Mouse (Mus musculus): ENCODE results near the gene Cd3g. TPM values are rescaled to one million over a fixed set of nuclear protein-coding genes. Genes with fewer than 3 reads are reported as not detected.

Cd3g gene
- polyA plus RNA-seq (2016; fragmentation: Nextera tagmentation; extraction: Ambion mirVana), result not detected in 2 replicates

GRCm38 (mm10) chr9:44980242-44980641 is at the start of gene Cd3g:
TSS of gene Cd3g (minus strand) at chr9:44980431.
- H3K4me3 ChIP-seq, result no peak within 1 kb of the TSS
- no peak within 1 kb of the TSS for H3K27ac ChIP-seq
- H3K27me3 ChIP-seq, result no peaks in the 10 kb centered on the region
- H3K36me3 ChIP-seq, result no peaks in the 10 kb centered on the region
- H3K4me2 ChIP-seq (replicated peaks), result no peak within 1 kb of the TSS
- H3K4me1 ChIP-seq, result no peaks in the 10 kb centered on the region
- no peaks in the 10 kb centered on the region for H3K9me3 ChIP-seq
- no peak for ATAC-seq (ENCODE audit: insufficient number of reproducible peaks, insufficient read depth, low FRiP score, low TSS enrichment)
- 65% methylated on average over 3 of the region's 3 CpGs for WGBS
- no peak within 1 kb of the TSS for H3K9ac ChIP-seq

GRCm38 (mm10) chr9:45027376-45027775 is 47.1 kb upstream of the Cd3g start:
- 81% methylated on average over 8 of the region's 8 CpGs for WGBS
- Histone ChIP-seq H3K36me3 (no peaks in the 10 kb centered on the region), H3K9ac (no peak overlapping the region), H3K9me3 (no peaks in the 10 kb centered on the region), H3K27me3 (peaks cover 13% of the 10 kb centered on the region; the same call in 1 of the 2 replicates), H3K4me2 (replicated peaks) (no peak overlapping the region), H3K4me3 (no peak overlapping the region), H3K4me1 (no peaks in the 10 kb centered on the region), H3K27ac (no peak overlapping the region)
- no peak for ATAC-seq (ENCODE audit: insufficient number of reproducible peaks, insufficient read depth, low FRiP score, low TSS enrichment)

- no peak overlapping the region for H3K4me2 ChIP-seq (replicated peaks)
- no peaks in the 10 kb centered on the region for H3K9me3 ChIP-seq
- no peaks in the 10 kb centered on the region for H3K36me3 ChIP-seq
- ATAC-seq (ENCODE audit: insufficient number of reproducible peaks, insufficient read depth, low FRiP score, low TSS enrichment), result no peak
- 71% methylated on average over 2 of the region's 2 CpGs for WGBS
- peaks cover 9% of the 10 kb centered on the region; the same call in 1 of the 2 replicates for H3K27me3 ChIP-seq
- H3K27ac ChIP-seq, result no peak overlapping the region
- no peak overlapping the region for H3K4me3 ChIP-seq
- no peak overlapping the region for H3K9ac ChIP-seq
- H3K4me1 ChIP-seq, result no peaks in the 10 kb centered on the region
Measured at GRCm38 (mm10) chr9:45024187-45024586, 44.0 kb upstream of the Cd3g start.

DNA sequence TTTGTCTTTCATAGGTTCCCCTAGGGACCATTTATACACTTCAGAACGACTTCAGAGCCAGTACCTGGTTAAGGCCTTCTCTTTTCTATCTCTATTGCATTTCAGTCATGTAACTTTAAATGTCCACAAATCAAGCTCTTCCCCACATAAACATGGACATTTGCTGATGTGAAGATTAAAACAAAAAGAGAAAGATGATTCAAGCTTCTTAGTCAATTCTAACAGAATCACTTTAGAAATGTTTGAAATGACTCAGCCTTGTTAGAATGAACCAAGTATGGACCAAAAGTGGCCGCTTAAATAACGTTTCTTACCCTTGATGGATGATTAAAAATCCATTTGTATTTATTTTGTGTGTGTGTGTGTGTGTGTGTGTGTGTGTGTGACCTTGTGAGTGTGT is 43.4 kb upstream of the Cd3g start:
- Histone ChIP-seq H3K9ac (no peak overlapping the region), H3K9me3 (no peaks in the 10 kb centered on the region), H3K4me2 (replicated peaks) (no peak overlapping the region), H3K27ac (no peak overlapping the region), H3K4me3 (no peak overlapping the region), H3K36me3 (no peaks in the 10 kb centered on the region), H3K4me1 (no peaks in the 10 kb centered on the region), H3K27me3 (peaks cover 7% of the 10 kb centered on the region; the same call in 1 of the 2 replicates)
- 49% methylated on average over 3 of the region's 3 CpGs for WGBS
- ATAC-seq (ENCODE audit: insufficient number of reproducible peaks, insufficient read depth, low FRiP score, low TSS enrichment), result no peak

GRCm38 (mm10) chr9:45022800-45023199 is 42.6 kb upstream of the Cd3g start:
- no peaks in the 10 kb centered on the region for H3K36me3 ChIP-seq
- no peak for ATAC-seq (ENCODE audit: insufficient number of reproducible peaks, insufficient read depth, low FRiP score, low TSS enrichment)
- H3K9me3 ChIP-seq, result no peaks in the 10 kb centered on the region
- H3K27me3 ChIP-seq, result 0 out of 2 replicates have a peak, but pooled peaks cover under 1% of the 10 kb centered on the region
- no peak overlapping the region for H3K9ac ChIP-seq
- no peaks in the 10 kb centered on the region for H3K4me1 ChIP-seq
- H3K4me3 ChIP-seq, result no peak overlapping the region
- H3K4me2 ChIP-seq (replicated peaks), result no peak overlapping the region
- 11% methylated on average over 3 of the region's 3 CpGs for WGBS
- no peak overlapping the region for H3K27ac ChIP-seq

- H3K4me3 ChIP-seq, result no peak overlapping the region
- H3K36me3 ChIP-seq, result no peaks in the 10 kb centered on the region
- H3K9ac ChIP-seq, result no peak overlapping the region
- no peaks in the 10 kb centered on the region for H3K4me1 ChIP-seq
- 86% methylated on average over 11 of the region's 11 CpGs for WGBS
- no peaks in the 10 kb centered on the region for H3K9me3 ChIP-seq
- no peaks in the 10 kb centered on the region for H3K27me3 ChIP-seq
- no peak overlapping the region for H3K27ac ChIP-seq
- no peak for ATAC-seq (ENCODE audit: insufficient number of reproducible peaks, insufficient read depth, low FRiP score, low TSS enrichment)
- H3K4me2 ChIP-seq (replicated peaks), result no peak overlapping the region
Measured at GRCm38 (mm10) chr9:45018031-45018430, 37.8 kb upstream of the Cd3g start.

GRCm38 (mm10) chr9:45015841-45016240 is 35.6 kb upstream of the Cd3g start:
- Histone ChIP-seq H3K4me3 (no peak overlapping the region), H3K36me3 (no peaks in the 10 kb centered on the region), H3K9ac (no peak overlapping the region), H3K9me3 (no peaks in the 10 kb centered on the region), H3K4me2 (replicated peaks) (no peak overlapping the region), H3K4me1 (no peaks in the 10 kb centered on the region), H3K27me3 (no peaks in the 10 kb centered on the region; the same call in 1 of the 2 replicates), H3K27ac (no peak overlapping the region)
- 83% methylated on average over 3 of the region's 3 CpGs for WGBS
- ATAC-seq (ENCODE audit: insufficient number of reproducible peaks, insufficient read depth, low FRiP score, low TSS enrichment), result no peak

DNA sequence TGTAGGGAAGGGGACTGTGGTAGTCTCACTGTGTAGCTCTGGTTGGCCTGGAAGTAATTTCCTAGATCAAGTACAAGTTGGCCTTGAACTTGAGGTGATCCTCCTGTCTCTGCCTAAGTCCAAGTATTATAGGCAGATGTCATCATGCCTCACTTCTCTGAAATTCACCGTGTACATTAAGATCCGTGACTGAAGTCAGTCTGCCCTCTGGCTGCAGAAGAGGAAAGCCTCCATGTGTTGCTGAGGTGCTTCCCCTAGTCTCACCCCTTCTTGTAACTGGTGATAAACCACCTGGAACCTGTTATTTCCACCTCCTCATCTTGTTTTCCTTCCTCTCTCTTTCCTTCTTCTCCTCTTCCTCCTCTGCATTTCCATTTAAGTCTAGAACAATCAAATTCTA is 34.6 kb upstream of the Cd3g start:
- Histone ChIP-seq H3K4me3 (no peak overlapping the region), H3K4me1 (no peaks in the 10 kb centered on the region), H3K4me2 (replicated peaks) (no peak overlapping the region), H3K27ac (no peak overlapping the region), H3K9me3 (no peaks in the 10 kb centered on the region), H3K27me3 (no peaks in the 10 kb centered on the region; the same call in 1 of the 2 replicates), H3K36me3 (no peaks in the 10 kb centered on the region), H3K9ac (no peak overlapping the region)
- no peak for ATAC-seq (ENCODE audit: insufficient number of reproducible peaks, insufficient read depth, low FRiP score, low TSS enrichment)
- 46% methylated on average over 2 of the region's 2 CpGs for WGBS

DNA sequence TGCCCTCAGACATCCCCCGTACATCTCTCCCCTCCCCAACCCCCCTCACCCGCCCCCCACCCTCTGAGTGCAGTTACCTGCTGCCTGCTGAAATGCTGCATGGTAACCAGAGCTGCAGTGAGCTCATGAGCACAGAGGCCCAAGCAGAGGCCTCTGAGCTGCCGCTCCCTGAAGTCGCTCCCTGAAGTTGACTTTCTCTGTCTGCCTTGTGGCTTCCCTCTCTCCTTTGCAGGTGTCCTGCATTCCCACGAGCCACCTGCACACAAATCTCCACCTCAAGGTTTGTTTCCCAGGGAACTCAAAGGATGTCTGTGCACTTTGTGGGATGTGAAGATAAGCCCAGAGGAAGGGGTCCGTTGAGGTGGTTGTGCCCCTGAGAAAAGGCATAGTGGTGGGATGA is 31.1 kb upstream of the Cd3g start:
- Histone ChIP-seq H3K27me3 (peaks cover 4% of the 10 kb centered on the region; the same call in 1 of the 2 replicates), H3K9ac (no peak overlapping the region), H3K36me3 (no peaks in the 10 kb centered on the region), H3K4me3 (no peak overlapping the region), H3K4me1 (no peaks in the 10 kb centered on the region), H3K4me2 (replicated peaks) (no peak overlapping the region), H3K27ac (no peak overlapping the region), H3K9me3 (no peaks in the 10 kb centered on the region)
- 39% methylated on average over 6 of the region's 6 CpGs for WGBS
- ATAC-seq (ENCODE audit: insufficient number of reproducible peaks, insufficient read depth, low FRiP score, low TSS enrichment), result no peak

- H3K4me3 ChIP-seq, result no peak overlapping the region
- WGBS, result 70% methylated on average over 4 of the region's 4 CpGs
- no peak overlapping the region for H3K27ac ChIP-seq
- H3K4me1 ChIP-seq, result no peaks in the 10 kb centered on the region
- H3K9me3 ChIP-seq, result no peaks in the 10 kb centered on the region
- no peak overlapping the region for H3K9ac ChIP-seq
- peaks cover 4% of the 10 kb centered on the region; the same call in 1 of the 2 replicates for H3K27me3 ChIP-seq
- H3K36me3 ChIP-seq, result no peaks in the 10 kb centered on the region
- no peak overlapping the region for H3K4me2 ChIP-seq (replicated peaks)
- no peak for ATAC-seq (ENCODE audit: insufficient number of reproducible peaks, insufficient read depth, low FRiP score, low TSS enrichment)
Measured at GRCm38 (mm10) chr9:45010461-45010860, 30.2 kb upstream of the Cd3g start.

GRCm38 (mm10) chr9:45009180-45010078 is 29.2 kb upstream of the Cd3g start, which contains the start of gene Cd3e:
TSS of gene Cd3e (minus strand) at chr9:45009627.
- H3K27ac ChIP-seq, result no peak within 1 kb of the TSS
- no peak within 1 kb of the TSS for H3K4me2 ChIP-seq (replicated peaks)
- no peaks in the 10 kb centered on the region for H3K4me1 ChIP-seq
- H3K27me3 ChIP-seq, result peaks cover 4% of the 10 kb centered on the region; the same call in 1 of the 2 replicates
- H3K9me3 ChIP-seq, result no peaks in the 10 kb centered on the region
- no peak for ATAC-seq (ENCODE audit: insufficient number of reproducible peaks, insufficient read depth, low FRiP score, low TSS enrichment)
- no peak within 1 kb of the TSS for H3K4me3 ChIP-seq
- no peak within 1 kb of the TSS for H3K9ac ChIP-seq
- WGBS, result 86% methylated on average over 19 of the region's 19 CpGs
- H3K36me3 ChIP-seq, result no peaks in the 10 kb centered on the region

- no peak overlapping the region for H3K4me2 ChIP-seq (replicated peaks)
- H3K27me3 ChIP-seq, result peaks cover 4% of the 10 kb centered on the region; the same call in 1 of the 2 replicates
- WGBS, result 79% methylated on average over 4 of the region's 4 CpGs
- no peak overlapping the region for H3K9ac ChIP-seq
- H3K36me3 ChIP-seq, result no peaks in the 10 kb centered on the region
- no peak for ATAC-seq (ENCODE audit: insufficient number of reproducible peaks, insufficient read depth, low FRiP score, low TSS enrichment)
- H3K27ac ChIP-seq, result no peak overlapping the region
- H3K4me3 ChIP-seq, result no peak overlapping the region
- H3K4me1 ChIP-seq, result no peaks in the 10 kb centered on the region
- no peaks in the 10 kb centered on the region for H3K9me3 ChIP-seq
Measured at GRCm38 (mm10) chr9:45008342-45008741, 28.1 kb upstream of the Cd3g start.

Data from embryonic facial prominence, embryonic 12.5 days (tissue).